Mouse (Mus musculus): ENCODE measurements at regions not wholly inside any gene's neighbourhood (a gene's known extent, or its start where the extent isn't known, plus 50 kb on each side); places are given as distances from the start of the nearest gene placed in this dataset.

- no peak for DNase-seq (ENCODE audit: low spot score)
- intact Hi-C loops (cut with DNase I) = loop anchor here (10.0 kb wide), 1 partner anchor 270 kb away; no protein-coding TSS in a partner anchor
Measured at GRCm38 (mm10) chr5:102424636-102425242, 56.5 kb upstream of the Arhgap24 start.

- no peak for DNase-seq (ENCODE audit: low spot score)
- intact Hi-C loops (cut with DNase I) = loop anchor here (10.0 kb wide), 1 partner anchor 266 kb away; no protein-coding TSS in a partner anchor
Measured at GRCm38 (mm10) chr5:102428310-102428709, 52.9 kb upstream of the Arhgap24 start.

All from heart, postnatal 25 days (tissue).